Mouse (Mus musculus): ENCODE measurements around the gene Phyhd1. TPM values are rescaled to one million over a fixed set of nuclear protein-coding genes. Genes with fewer than 3 reads are reported as not detected.

The Phyhd1 gene
- total RNA-seq, 2 experiments from 2014 or later, result 11.3 to 12.4 TPM

DNA sequence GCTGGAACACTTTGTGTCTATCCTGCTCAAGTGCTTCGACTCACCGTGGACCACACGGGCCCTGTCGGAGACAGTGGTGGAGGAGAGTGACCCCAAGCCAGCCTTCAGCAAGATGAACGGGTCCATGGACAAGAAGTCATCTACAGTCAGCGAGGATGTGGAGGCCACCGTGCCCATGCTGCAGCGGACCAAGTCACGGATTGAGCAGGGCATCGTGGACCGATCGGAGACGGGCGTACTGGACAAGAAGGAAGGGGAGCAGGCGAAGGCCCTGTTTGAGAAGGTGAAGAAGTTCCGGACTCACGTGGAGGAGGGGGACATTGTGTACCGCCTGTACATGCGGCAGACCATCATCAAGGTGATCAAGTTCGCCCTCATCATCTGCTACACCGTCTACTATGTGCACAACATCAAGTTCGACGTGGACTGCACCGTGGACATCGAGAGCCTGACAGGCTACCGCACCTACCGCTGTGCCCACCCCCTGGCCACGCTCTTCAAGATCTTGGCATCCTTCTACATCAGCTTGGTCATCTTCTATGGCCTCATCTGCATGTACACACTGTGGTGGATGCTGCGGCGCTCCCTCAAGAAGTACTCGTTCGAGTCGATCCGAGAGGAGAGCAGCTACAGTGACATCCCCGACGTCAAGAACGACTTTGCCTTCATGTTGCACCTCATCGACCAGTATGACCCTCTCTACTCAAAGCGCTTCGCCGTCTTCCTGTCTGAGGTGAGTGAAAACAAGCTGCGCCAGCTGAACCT, 10.2 kb upstream of the Phyhd1 start:
- no peak for DNase-seq

DNA sequence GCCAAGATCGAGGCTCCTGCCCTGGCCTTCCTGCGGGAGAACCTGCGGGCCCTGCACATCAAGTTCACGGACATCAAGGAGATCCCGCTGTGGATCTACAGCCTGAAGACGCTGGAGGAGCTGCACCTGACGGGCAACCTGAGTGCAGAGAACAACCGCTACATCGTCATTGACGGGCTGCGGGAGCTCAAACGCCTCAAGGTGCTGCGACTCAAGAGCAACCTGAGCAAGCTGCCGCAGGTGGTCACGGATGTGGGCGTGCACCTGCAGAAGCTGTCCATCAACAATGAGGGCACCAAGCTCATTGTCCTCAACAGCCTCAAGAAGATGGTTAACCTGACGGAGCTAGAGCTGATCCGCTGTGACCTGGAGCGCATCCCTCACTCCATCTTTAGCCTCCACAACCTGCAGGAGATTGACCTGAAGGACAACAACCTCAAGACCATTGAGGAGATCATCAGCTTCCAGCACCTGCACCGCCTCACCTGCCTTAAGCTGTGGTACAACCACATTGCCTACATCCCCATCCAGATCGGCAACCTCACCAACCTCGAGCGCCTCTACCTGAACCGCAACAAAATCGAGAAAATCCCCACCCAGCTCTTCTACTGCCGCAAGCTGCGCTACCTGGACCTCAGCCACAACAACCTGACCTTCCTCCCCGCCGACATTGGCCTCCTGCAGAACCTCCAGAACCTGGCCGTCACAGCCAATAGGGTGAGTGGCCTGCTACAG, 9.2 kb upstream of the Phyhd1 start:
- DNase-seq, result no peak

DNA sequence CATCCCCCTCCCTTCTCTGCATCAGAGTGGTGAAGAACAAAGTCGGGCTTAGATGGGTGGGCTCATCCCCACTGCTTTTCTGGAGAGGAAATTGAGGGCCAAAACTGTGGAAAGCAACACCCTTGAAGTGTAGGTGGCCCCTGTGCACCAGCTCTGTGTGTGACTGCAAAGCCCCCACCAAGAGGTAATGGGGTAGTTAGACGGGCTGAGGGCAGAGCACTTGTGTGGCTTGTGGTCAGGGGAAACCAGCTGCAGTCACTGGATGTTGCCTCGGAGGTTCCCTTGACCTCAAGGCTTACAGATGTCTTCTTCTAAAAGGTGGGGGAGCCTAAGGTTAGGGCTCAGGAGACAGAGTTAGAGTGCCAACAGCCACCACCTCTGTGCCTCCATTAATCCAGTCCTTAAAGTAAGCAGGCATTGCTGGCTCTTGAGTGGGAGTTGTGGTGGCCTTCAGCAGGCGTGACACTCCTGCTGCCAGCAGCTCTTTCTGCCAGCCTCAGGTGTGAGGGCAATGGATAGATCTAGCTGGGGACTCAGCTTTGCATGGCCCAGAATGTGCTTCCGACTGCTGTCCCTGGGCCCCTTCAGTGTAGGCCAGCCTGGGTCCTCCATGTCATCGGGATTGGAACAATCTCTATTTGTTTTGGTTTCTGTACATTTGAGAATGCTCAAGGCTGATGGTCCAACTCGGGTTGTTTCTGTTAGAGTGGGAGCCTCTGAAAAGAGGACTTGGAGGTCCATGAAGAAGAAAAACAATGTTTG, 8.1 kb upstream of the Phyhd1 start:
- no peak for DNase-seq

DNA sequence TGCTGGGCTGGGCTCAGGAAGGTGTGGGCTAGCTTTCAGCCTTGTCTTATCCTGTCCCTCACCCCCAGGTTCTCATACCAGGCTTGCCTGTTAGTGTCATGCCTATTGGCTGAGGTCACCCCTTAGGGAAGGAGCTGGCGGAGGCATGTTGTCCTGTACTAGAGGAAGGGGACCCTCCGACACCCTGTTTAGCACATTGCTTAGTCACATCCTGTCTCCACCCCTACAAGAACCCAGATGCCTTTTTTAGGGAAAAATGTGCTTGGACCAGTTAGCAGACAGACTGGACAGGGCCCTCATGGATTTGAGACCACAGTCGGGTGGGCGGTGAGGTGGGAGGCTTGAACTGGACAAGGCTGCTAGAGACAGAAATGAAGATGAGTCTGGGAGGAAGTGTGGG, 7.4 kb upstream of the Phyhd1 start:
- no peak for DNase-seq

GRCm38 (mm10) chr2:30259131-30260064, 6.6 kb upstream of the Phyhd1 start:
- no peak for DNase-seq

GRCm38 (mm10) chr2:30261064-30261736, 4.8 kb upstream of the Phyhd1 start:
- DNase-seq, result peak; percentile 2

GRCm38 (mm10) chr2:30261921-30262839, 3.8 kb upstream of the Phyhd1 start:
- peak; percentile 7 for DNase-seq

DNA sequence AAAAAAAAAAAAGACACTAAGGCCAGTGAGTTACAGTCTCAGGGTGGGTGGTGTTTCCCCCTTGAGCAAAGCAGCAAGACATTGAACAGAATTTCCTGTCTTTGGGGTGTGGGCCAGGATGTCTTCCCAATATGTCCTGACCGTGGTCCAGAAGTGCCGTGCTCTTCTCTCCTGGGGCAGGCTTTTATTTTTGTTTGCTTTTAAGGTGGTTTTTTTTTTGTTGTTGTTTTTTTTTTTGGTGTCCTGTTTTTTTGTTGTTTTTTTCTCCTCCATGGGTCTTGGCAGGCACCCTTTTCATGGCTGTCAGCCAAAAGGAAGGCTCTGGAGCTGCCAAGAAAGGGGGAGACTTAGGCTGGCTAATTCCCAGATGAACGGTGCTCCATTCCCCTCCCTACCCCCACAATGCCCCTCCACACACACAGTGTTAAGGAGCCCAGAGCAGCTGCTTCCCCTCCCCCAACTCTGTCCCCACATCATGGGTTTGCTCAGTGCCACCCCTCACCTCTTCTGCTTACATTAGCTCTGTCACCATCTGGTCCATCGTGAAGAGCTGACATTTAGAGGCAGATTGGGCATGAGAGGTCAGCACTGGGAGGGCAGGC, 3.1 kb upstream of the Phyhd1 start:
- DNase-seq, result peak; percentile 20

DNA sequence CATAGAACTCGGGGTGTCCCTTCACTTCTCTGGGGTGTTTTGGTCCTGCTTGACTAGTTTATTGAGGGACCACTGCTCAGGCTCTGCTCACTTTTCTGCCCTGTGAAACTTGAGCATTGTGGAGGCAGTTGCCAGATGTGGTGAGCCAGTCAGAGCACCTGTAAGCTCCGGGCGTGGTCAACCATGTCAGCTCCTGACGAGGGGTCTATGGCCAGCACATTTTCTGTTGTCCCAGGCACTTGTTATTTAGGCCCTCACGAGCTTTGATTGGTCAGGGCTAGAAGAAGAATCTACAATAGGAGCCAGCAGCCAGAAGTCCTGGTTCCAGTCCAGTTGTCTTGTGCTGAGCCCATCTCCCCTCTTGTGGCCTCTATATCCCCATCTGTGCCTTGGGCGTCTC, 2.2 kb upstream of the Phyhd1 start:
- peak; percentile 3 for DNase-seq

DNA sequence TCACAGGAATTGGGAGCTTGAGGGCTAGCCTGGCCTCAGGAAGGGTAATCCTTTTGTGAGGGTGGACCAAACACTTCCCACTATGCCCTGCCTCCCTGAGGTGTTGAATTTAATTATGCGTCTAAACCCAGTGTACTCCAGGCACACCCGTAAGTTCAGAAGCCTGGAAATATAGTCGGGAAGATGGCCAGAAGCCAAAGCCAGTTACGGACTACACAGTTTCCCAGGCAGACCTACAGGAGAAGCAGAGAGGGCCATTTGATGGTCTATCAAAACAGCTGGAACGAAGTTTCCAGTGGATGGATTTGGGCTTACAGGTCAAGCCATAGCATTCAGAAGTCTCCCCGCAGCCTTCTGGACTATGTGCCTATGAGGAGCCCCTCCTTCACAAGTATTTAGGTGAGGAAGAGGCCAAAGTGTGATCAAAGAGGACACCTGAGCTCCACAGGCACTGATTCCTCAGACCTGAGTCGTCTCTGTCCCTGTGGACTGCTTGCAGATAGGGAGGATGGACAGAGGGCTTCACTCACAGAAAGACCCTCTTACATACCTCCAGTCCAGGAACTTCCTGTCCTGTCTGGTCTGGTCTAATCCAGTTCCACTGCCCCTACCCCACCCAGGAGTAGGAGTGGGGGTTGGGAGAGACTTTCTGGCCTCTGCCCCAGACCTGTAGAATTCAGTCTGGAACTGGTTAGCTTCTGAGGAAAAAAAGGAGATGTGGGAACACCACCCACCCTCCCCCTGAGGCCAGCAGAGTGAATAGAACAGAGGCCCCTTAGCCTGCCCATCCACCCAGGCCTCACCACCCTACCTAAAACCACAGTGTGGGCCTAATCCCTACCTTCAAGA, 1.1 kb upstream of the Phyhd1 start:
- peak; percentile 5 for DNase-seq

- DNase-seq, result peak; percentile 68
Observed at GRCm38 (mm10) chr2:30266392-30266941, 464 bp downstream of the Phyhd1 start.

- DNase-seq, result peak; percentile 1
Observed at GRCm38 (mm10) chr2:30267466-30267865, 1.5 kb downstream of the Phyhd1 start.

DNA sequence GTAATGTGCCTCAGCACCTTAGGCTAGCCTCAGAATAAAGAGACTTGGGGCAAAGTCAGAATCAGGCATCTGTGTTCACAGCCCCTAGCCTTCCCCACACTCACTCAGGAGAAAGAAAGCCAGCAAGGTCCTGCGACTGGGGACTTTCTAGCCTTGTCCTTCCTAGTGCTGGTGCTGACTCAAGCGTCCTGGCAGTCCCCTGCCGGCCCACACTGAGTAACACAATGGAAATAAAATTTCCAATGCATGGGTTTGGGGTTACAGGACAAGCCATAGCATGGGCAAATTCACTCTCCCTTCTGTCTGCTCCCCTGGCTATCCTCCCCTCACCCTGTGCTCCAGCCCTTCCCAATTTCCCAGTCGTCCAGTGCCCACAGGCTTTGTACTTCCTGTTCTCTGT, 2.4 kb downstream of the Phyhd1 start:
- peak; percentile 3 for DNase-seq

DNA sequence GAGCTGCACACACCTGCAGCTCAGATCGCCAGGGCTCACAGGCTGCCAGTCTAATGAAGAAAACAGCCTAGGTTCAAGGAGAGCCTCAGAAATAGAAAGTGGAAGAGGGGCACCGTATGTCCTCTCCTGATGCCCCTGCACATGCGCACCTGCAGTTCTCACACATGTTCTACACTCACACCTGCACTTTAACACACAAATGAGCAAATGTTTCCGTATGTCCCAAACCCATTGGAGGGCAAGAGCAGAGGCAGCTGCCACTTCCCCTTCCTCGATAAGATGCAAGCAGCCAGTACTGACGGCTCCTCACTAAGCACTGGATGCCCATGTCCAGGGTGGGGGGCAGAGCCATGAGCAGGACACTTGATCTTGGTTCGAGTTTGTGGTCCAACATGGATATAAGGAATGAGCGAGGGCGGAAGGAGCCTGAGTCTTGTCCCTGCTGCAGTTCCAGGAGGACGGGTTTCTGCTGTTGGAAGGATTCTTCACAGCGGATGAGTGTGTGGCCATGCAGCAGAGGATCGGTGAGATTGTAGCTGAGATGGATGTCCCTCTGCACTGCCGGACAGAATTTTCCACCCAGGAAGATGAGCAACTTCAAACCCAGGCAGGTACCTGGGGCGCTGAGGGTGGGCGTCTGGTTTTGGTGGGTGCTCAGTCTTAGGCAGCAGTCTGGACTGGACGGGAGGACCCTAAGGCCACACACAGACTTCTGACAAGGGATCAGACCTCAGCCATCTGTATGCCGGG, 3.4 kb downstream of the Phyhd1 start:
- DNase-seq, result no peak

DNA sequence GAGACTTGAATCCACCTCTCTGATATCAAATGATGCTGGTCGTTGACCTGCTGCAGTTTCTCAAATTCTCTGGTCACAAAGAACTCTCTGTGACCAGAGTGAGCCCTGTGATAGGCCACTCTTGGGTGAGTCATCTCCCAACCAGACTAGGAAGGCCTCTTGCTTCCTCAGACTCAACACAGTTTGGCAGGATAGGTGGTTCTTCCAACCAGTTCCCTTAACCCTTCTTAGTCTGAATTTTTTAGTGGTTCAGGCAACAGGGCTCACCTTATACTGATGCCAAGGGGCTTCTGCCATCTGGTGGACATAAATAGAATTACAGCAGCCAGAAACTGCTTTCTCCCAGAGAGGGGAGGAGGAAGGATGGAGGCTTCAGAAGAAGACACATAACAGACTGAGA, 4.1 kb downstream of the Phyhd1 start:
- peak; percentile 39 for DNase-seq

GRCm38 (mm10) chr2:30280743-30281142, 14.7 kb downstream of the Phyhd1 start, which contains the start of gene Gm28038:
Gm28038 (plus strand) TSS chr2:30281043.
- DNase-seq, result no peak

DNA sequence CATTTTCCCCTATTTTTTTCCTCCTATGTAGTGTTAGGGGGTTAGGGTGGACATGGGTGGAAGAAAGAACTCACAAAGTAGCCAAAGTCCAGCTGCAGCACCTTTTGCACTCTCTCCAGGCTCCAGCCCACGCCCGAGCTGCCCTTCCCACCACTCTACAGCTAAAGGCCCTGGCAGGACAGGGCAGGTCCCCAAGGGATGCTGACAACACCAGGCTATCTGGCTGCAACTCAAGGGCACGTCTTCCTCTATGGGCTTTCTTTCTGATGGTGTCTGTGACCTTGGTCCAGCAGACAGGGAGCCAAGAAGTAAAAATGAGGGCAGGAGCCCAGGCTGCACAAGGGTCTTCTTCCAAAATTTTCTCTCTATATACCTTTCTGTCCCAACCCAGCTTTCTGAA, 15.6 kb downstream of the Phyhd1 start:
- DNase-seq, result no peak

- DNase-seq, result no peak
Observed at GRCm38 (mm10) chr2:30283193-30283592, 17.2 kb downstream of the Phyhd1 start.

Data from gastrocnemius, postnatal 10 days (tissue).